ENCODE assay signal across 27 mouse cellular contexts in the genomic region with DNA sequence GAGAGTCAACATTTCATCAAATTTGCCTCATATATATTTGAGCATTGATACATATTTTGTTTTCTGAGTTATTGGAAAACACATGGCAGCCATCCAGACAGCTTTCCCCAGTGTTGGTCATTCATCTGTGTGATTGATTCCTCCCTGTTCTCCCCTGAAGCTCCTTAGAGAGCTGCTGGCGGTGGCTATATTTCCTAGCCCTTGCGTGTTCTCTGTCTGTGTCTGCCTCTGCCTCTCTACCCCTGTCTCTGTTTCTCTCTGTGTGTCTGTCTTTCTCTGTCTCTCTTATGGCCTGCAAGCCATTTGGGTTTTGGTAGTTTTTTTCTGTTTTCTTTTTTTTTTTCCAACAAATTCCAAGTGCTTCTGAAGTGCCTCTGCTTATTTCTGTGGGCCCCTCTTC.
"Had no signal": no experiment of that assay in that cellular context is flagged by ENCODE, and none has a peak within 500 bp of the region (broad histone marks: within the 10 kb centered on the region; RNA-seq: fewer than 3 reads in every experiment).

No protein-coding gene starts in this region.

- H3K9ac ChIP-seq: embryonic facial prominence, embryonic 12.5 days; embryonic facial prominence, embryonic 13.5 days; embryonic facial prominence, embryonic 15.5 days; forebrain, embryonic 12.5 days; forebrain, embryonic 13.5 days; forebrain, embryonic 15.5 days; forebrain, postnatal 0 days had no signal

- H3K4me2 ChIP-seq: embryonic facial prominence, embryonic 12.5 days; embryonic facial prominence, embryonic 13.5 days; embryonic facial prominence, embryonic 15.5 days; forebrain, embryonic 12.5 days; forebrain, embryonic 13.5 days; forebrain, embryonic 15.5 days had no signal

- H3K27me3 ChIP-seq: embryonic facial prominence, embryonic 12.5 days; embryonic facial prominence, embryonic 13.5 days; embryonic facial prominence, embryonic 15.5 days; forebrain, embryonic 12.5 days; forebrain, embryonic 13.5 days; forebrain, embryonic 15.5 days had no signal

- H3K36me3 ChIP-seq: embryonic facial prominence, embryonic 10.5 days; embryonic facial prominence, embryonic 12.5 days; embryonic facial prominence, embryonic 13.5 days; embryonic facial prominence, embryonic 15.5 days; forebrain, embryonic 10.5 days; forebrain, embryonic 12.5 days; forebrain, embryonic 15.5 days had no signal

- H3K4me3 ChIP-seq: embryonic facial prominence, embryonic 10.5 days; embryonic facial prominence, embryonic 12.5 days; embryonic facial prominence, embryonic 13.5 days; embryonic facial prominence, embryonic 15.5 days; erythroblast, embryonic 14.5 days; forebrain, embryonic 10.5 days; forebrain, embryonic 12.5 days; forebrain, embryonic 13.5 days; forebrain, embryonic 15.5 days; gastrocnemius, adult 2 months; heart, adult 2 months had no signal

- DNase-seq: cerebellum, adult 8-10 months; cerebellum, adult 9-10 months; cerebellum, adult 9-11 months; cerebellum, postnatal 10 days; cerebellum, postnatal 14 days; cerebellum, postnatal 25 days; cerebellum, postnatal 36 days; embryo, embryonic 11 days; forebrain, postnatal 0 days; gastrocnemius, adult 2 months; gastrocnemius, postnatal 10 days; gastrocnemius, postnatal 14 days; gastrocnemius, postnatal 25 days; gastrocnemius, postnatal 36 days; heart, adult 18-20 months; heart, adult 2 months had no signal

- H3K9me3 ChIP-seq: embryonic facial prominence, embryonic 10.5 days; embryonic facial prominence, embryonic 12.5 days; embryonic facial prominence, embryonic 13.5 days; embryonic facial prominence, embryonic 15.5 days; forebrain, embryonic 10.5 days; forebrain, embryonic 12.5 days; forebrain, embryonic 13.5 days; forebrain, embryonic 15.5 days had no signal

- ATAC-seq: forebrain, embryonic 13.5 days; forebrain, embryonic 14.5 days; forebrain, embryonic 15.5 days; forebrain, embryonic 16.5 days; forebrain, postnatal 0 days had no signal

- H3K27ac ChIP-seq: embryonic facial prominence, embryonic 10.5 days; embryonic facial prominence, embryonic 12.5 days; embryonic facial prominence, embryonic 13.5 days; embryonic facial prominence, embryonic 15.5 days; forebrain, embryonic 10.5 days; forebrain, embryonic 12.5 days; forebrain, embryonic 13.5 days; forebrain, embryonic 15.5 days; gastrocnemius, adult 2 months; heart, adult 2 months had no signal

- H3K4me1 ChIP-seq: embryonic facial prominence, embryonic 10.5 days; embryonic facial prominence, embryonic 12.5 days; embryonic facial prominence, embryonic 15.5 days; forebrain, embryonic 10.5 days; forebrain, embryonic 12.5 days; forebrain, embryonic 13.5 days; forebrain, embryonic 15.5 days had no signal
